Mouse (Mus musculus) frontal cortex, adult 2 months (tissue): Measurements from ENCODE around the gene Lrp2. TPM values are rescaled to one million over a fixed set of nuclear protein-coding genes. Genes with fewer than 3 reads are reported as not detected.

Experiments
- polyA plus RNA-seq: library from polyadenylated mRNA; depleted of rRNA; stranded (reverse); fragments of >200 nt; gene quantifications from 2 replicates; pipeline ENCODE4 v1.2.3, GENCODE M21; 2012; rRNA removed

Lrp2 gene
- polyA plus RNA-seq, 1 experiment, result 0.06 TPM

Other genes with a start within 250 kb of the Lrp2 start
- 0.12 TPM in 1 of 2 replicates, not detected in the other for gene Abcb11, start 243.4 kb downstream of the Lrp2 start, polyA plus RNA-seq
- gene Dhrs9, start 205.6 kb downstream of the Lrp2 start, polyA plus RNA-seq, result 0.18 and 0.19 TPM in 2 replicates
- 32.7 and 38.5 TPM in 2 replicates for gene Bbs5, start 61.1 kb upstream of the Lrp2 start, polyA plus RNA-seq
- gene Klhl41, start 84.1 kb upstream of the Lrp2 start, polyA plus RNA-seq, result 0.34 and 0.42 TPM in 2 replicates
- gene Fastkd1, start 127.5 kb upstream of the Lrp2 start, polyA plus RNA-seq, result 14.7 and 15.1 TPM in 2 replicates
- gene Ppig, start 136.5 kb upstream of the Lrp2 start, polyA plus RNA-seq, result 25.0 and 27.3 TPM in 2 replicates
- gene Ccdc173, start 203.5 kb upstream of the Lrp2 start, polyA plus RNA-seq, result 3.8 and 4.4 TPM in 2 replicates
- 23.1 and 36.9 TPM in 2 replicates for gene Phospho2, start 203.6 kb upstream of the Lrp2 start, polyA plus RNA-seq
- gene Klhl23, start 235.9 kb upstream of the Lrp2 start, polyA plus RNA-seq, result 36.7 and 39.9 TPM in 2 replicates